Mouse (Mus musculus) lung, postnatal 0 days (tissue): Measurements from ENCODE around the gene Spats2.
"Not testable (repeated sequence)": the region's sequence is repeated elsewhere in the genome, so short reads cannot be mapped to it uniquely, and the experiment has no call there.

Source experiments
- CTCF ChIP-seq: IDR thresholded peaks from 2 replicates; pipeline ENCODE4 v1.5.1; 2016; ENCODE audit warnings: antibody characterized with exemption, mild to moderate bottlenecking
- EP300 ChIP-seq: IDR thresholded peaks from 2 replicates; pipeline ENCODE4 v1.6.1; 2016; ENCODE audit warnings: antibody characterized with exemption, mild to moderate bottlenecking, control low read depth

GRCm38 (mm10) chr15:99154515-99154914 is 28.8 kb downstream of the Spats2 start:
- TF ChIP-seq CTCF, EP300: not testable (repeated sequence)
